Mouse (Mus musculus) erythroblast, embryonic 14.5 days (primary cell): Measurements from ENCODE around the gene Klf11.

ENCODE experiments used
- GATA1 ChIP-seq: IDR thresholded peaks from 2 replicates; pipeline ENCODE4 v1.6.1; 2012; ENCODE audit warnings: low read length, inconsistent platforms, mixed read lengths
- TAL1 ChIP-seq: IDR thresholded peaks from 3 replicates; pipeline ENCODE4 v1.6.1; 2012; ENCODE audit warnings: low read length, inconsistent platforms, mixed read lengths

DNA sequence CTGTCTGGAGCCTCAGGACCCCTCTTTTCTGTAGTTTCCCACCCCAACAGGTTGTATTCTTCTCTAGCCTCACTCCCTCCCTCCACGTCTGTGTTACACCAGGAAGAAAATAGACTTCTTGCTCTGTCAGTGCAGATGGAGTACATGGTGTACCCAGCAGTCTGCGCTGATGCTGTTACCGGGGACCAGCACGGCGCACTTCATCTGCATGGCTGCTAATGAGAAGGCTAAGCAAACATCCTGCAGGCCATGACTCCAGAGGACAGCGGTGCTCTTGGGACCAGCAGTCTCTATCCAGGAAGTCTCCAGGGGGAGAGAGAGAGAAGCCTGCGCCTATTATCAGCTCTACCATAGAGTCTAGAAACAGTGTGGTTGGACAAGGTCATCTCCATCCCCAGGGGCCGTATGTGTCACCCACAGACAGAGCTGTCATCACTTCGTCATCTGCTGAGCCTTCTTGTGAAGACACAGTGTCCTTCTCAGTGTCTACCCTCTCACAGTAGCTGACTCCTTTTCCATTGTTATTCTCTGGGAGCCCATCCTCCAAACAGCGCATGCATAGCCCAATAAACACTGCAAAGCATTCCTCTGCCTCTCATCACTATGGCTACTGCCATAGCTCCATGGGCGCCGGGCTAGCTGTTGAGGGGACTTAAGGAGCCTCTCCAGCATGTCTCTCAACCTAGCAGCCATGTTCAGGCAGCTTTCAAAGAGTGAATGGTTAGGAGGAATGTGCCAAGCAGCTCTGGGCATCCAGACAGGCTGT, 27.4 kb upstream of the Klf11 start:
- TF ChIP-seq TAL1 (no peak), GATA1 (no peak)
